Mouse (Mus musculus) neural tube, embryonic 14.5 days (tissue): ENCODE data around the gene Krtap10-4. TPM values are rescaled to one million over a fixed set of nuclear protein-coding genes. Genes with fewer than 3 reads are reported as not detected.
A peak's percentile ranks its signal among the peaks of the same experiment; 100 is the strongest.
"Not testable (repeated sequence)": the region's sequence is repeated elsewhere in the genome, so short reads cannot be mapped to it uniquely, and the experiment has no call there.

Source experiments
- ATAC-seq: fragments of 200-750 bp; cut with Nextera tagmentation; 2 replicates; pipeline ENCODE4 v1.8.0; 2017; ENCODE audit warnings: low read depth, mild to moderate bottlenecking, moderate TSS enrichment, moderate library complexity
- H3K27ac ChIP-seq: fragments of 300-500 bp; sonication (generic); 2 replicates; pipeline ENCODE4 v1.5.1; 2014; ENCODE audit warnings: low read depth, mild to moderate bottlenecking, control low read depth, low read length, moderate library complexity, mixed read lengths
- H3K27me3 ChIP-seq: fragments of 300-500 bp; sonication (generic); 2 replicates; pipeline ENCODE4 v1.6.1; 2014; ENCODE audit warnings: low read length; ENCODE audit not compliant: control insufficient read depth, insufficient read depth
- H3K36me3 ChIP-seq: fragments of 300-500 bp; sonication (generic); 2 replicates; pipeline ENCODE4 v1.6.1; 2014; ENCODE audit warnings: low read length, mixed read lengths; ENCODE audit not compliant: control insufficient read depth, insufficient read depth
- H3K4me1 ChIP-seq: fragments of 300-500 bp; sonication (generic); 2 replicates; pipeline ENCODE4 v1.6.1; 2014; ENCODE audit warnings: low read length; ENCODE audit not compliant: control insufficient read depth, insufficient read depth
- H3K4me2 ChIP-seq: fragments of 300-500 bp; sonication (generic); 2 replicates; pipeline ENCODE4 v1.6.1; 2014; ENCODE audit warnings: mild to moderate bottlenecking, low read depth, low read length, control low read depth
- H3K4me3 ChIP-seq: fragments of 300-500 bp; sonication (generic); 2 replicates; pipeline ENCODE4 v1.5.1; 2014; ENCODE audit warnings: low read depth, low read length, control low read depth, mixed read lengths
- H3K9ac ChIP-seq: fragments of 300-500 bp; sonication (generic); replicated peaks from 2 replicates; pipeline ENCODE4 v1.6.1; 2014; ENCODE audit warnings: low read depth, mild to moderate bottlenecking, control low read depth, low read length, mixed read lengths
- H3K9me3 ChIP-seq: fragments of 300-500 bp; sonication (generic); 2 replicates; pipeline ENCODE4 v1.6.1; 2016; ENCODE audit warnings: low read length; ENCODE audit not compliant: control insufficient read depth
- WGBS: fragments of 180-500 bp; shearing (Covaris S2); extraction: QIAGEN DNeasy Blood & Tissue Kit; methylation state at CpG from one replicate; pipeline ENCODE4 v1.1.7; 2014; 5-methylcytosine and 5-hydroxymethylcytosine counted together
- polyA plus RNA-seq: library from polyadenylated mRNA; unstranded; fragments of >200 nt; fragmentation: Nextera tagmentation; extraction: Ambion mirVana; gene quantifications from 2 replicates; pipeline ENCODE4 v1.2.1, GENCODE M21; 2014

Gene Krtap10-4
- polyA plus RNA-seq, 1 experiment from 2014 or later: not detected

DNA sequence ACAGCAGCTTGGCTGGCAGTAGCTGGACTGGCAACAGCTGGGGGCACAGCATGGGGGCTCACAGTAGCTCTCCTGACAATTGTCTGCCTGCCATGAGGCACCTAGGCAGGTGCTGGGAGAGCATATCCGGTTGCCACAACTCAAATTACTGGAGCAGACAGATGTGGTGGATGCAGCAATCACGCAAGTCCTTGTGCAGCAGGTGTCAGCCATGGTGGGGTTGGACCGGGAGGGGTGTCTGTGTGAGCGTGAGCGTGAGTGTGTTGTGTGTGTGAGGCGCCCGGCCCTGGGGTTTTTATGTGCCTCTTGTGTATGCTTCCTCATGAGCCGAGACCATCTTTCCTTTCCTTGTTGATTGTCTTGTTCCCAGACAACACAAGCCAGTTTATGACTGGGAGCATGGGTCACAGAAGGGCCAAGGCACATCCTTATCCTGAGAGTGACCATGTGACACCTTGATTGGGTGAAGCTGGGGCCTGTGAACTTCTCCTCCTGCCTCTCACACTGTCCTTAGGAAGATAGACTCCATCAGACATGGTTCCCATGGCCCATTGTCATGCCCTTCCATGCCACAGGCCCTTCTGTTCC is 27.9 kb downstream of the Krtap10-4 start, which contains the start of gene Gm19668:
Gm19668 (minus strand) TSS at position 213 of the 588 bp plus-strand sequence.
- no peak within 1 kb of the TSS for H3K4me2 ChIP-seq
- no peaks in the 10 kb centered on the region for H3K27me3 ChIP-seq
- H3K9me3 ChIP-seq: no peaks in the 10 kb centered on the region
- H3K4me1 ChIP-seq: no peaks in the 10 kb centered on the region
- no peak within 1 kb of the TSS for H3K9ac ChIP-seq
- no peaks in the 10 kb centered on the region for H3K36me3 ChIP-seq
- H3K4me3 ChIP-seq: no peak within 1 kb of the TSS
- 34% methylated on average over 8 of the region's 8 CpGs for WGBS
- no peak within 1 kb of the TSS for H3K27ac ChIP-seq
- 0 out of 2 replicates have a peak, but pooled peaks have one; percentile 14 for ATAC-seq

GRCm38 (mm10) chr10:77798164-77798920 is 28.6 kb downstream of the Krtap10-4 start:
- not testable (repeated sequence) for H3K36me3 ChIP-seq, ATAC-seq, H3K4me1 ChIP-seq, H3K9me3 ChIP-seq, H3K27ac ChIP-seq, H3K4me3 ChIP-seq, H3K9ac ChIP-seq, H3K27me3 ChIP-seq, H3K4me2 ChIP-seq
- 33% methylated on average over 3 of the region's 3 CpGs for WGBS

DNA sequence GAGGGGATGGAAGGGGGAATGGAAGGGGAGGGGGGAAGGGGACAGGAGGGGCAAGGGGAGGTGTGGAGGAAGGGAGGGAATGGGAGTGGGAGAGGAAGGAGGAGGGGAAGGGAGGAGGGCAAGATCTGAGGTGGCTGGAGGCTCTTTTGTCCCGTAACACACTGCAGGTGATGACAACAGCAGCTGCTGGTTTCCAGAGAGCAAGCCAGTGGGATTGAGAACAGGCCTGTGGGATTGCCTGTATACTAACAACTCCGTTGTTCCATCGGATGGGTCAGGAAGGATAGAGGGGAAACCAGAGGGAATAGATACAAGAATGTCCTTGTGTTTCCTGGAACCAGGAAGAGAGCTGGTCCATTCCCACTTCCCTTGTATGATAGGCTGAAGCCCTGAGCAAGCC is 29.2 kb downstream of the Krtap10-4 start:
- no peaks in the 10 kb centered on the region for H3K9me3 ChIP-seq
- 16% methylated on average over 3 of the region's 3 CpGs for WGBS

DNA sequence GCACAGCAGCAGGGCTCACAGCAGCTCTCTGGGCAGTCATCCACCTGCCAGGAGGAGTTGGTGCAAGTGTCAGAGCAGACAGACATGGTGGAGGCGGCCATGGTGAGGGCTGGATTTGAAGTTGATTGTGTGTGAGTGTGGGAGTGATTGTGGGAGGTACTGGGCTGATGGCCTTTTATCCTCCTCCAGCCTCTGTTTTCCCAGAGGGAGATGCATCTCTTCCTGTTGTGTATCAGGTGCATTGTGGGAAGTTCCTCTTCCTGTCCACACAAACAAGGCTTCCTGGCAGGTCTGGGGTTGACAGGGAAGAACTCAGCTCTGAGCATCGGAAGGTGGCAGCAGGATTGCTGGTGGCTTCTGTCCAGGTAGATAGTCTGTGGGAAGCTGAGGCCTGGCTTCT is 31.9 kb downstream of the Krtap10-4 start, which contains the start of gene Gm9639:
Gm9639 (minus strand) TSS at position 101 of the 400 bp plus-strand sequence.
- Histone ChIP-seq H3K27me3 (no peaks in the 10 kb centered on the region), H3K4me1 (no peaks in the 10 kb centered on the region), H3K4me3 (no peak within 1 kb of the TSS), H3K9ac (no peak within 1 kb of the TSS), H3K27ac (no peak within 1 kb of the TSS), H3K9me3 (no peaks in the 10 kb centered on the region), H3K36me3 (no peaks in the 10 kb centered on the region), H3K4me2 (no peak within 1 kb of the TSS)
- no peak for ATAC-seq
- 60% methylated on average over 2 of the region's 2 CpGs for WGBS

More for the DNA sequence above, 29.2 kb downstream of the Krtap10-4 start:
- no peak overlapping the region for H3K27ac ChIP-seq
- H3K36me3 ChIP-seq: no peaks in the 10 kb centered on the region
- no peaks in the 10 kb centered on the region for H3K27me3 ChIP-seq
- no peak for ATAC-seq
- H3K4me2 ChIP-seq: no peak overlapping the region
- no peaks in the 10 kb centered on the region for H3K4me1 ChIP-seq
- no peak overlapping the region for H3K9ac ChIP-seq
- H3K4me3 ChIP-seq: no peak overlapping the region

DNA sequence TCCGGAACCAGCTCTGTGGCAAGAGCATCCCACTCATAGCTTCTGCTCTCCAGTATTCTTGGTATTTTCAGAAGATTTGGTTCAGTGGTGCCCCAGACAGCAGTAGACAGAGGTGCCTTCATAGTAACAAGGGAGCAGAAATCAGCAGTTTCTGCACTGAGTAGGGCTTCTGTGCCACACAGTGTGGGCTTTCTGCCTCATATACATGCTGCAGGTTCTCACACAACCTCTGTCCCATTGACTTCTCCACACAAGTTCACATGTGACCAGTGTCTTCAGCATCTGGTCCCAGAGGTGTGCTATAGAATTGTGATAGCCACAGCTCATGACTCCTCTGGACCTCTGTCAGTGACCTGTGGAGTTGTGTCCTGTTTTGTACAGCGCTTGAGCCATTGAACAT is 38.3 kb downstream of the Krtap10-4 start:
- Histone ChIP-seq H3K9me3 (no peaks in the 10 kb centered on the region), H3K27me3 (no peaks in the 10 kb centered on the region), H3K4me3 (no peak overlapping the region), H3K27ac (no peak overlapping the region), H3K4me1 (no peaks in the 10 kb centered on the region), H3K4me2 (no peak overlapping the region), H3K36me3 (no peaks in the 10 kb centered on the region), H3K9ac (no peak overlapping the region)
- 83% methylated on average over 2 of the region's 2 CpGs for WGBS
- no peak for ATAC-seq

DNA sequence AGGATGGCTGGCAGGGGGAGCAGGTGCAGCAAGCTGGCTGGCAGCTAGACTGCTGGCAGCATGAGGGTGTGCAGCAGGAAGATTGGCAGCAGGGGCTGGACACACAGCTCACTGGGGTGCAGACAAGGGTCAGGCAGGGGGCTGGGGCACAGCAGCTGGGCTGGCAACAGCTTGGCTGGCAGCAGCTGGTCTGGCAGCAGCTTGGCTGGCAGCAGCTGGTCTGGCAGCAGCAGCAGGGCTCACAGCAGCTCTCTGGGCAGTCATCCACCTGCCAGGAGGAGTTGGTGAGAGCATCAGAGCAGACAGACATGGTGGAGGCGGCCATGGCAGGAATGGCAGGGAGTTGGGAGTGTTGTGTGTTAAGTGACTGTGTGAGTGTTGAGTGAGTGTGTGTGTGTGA is 39.0 kb downstream of the Krtap10-4 start, which contains the start of gene Gm7137:
Gm7137 (minus strand) TSS at position 325 of the 400 bp plus-strand sequence.
- not testable (repeated sequence) for H3K27me3 ChIP-seq, H3K36me3 ChIP-seq, ATAC-seq, H3K4me2 ChIP-seq, H3K9ac ChIP-seq, H3K4me3 ChIP-seq, H3K4me1 ChIP-seq, H3K9me3 ChIP-seq, H3K27ac ChIP-seq
- WGBS: no CpG with 5 or more reads among the region's 1 CpGs

DNA sequence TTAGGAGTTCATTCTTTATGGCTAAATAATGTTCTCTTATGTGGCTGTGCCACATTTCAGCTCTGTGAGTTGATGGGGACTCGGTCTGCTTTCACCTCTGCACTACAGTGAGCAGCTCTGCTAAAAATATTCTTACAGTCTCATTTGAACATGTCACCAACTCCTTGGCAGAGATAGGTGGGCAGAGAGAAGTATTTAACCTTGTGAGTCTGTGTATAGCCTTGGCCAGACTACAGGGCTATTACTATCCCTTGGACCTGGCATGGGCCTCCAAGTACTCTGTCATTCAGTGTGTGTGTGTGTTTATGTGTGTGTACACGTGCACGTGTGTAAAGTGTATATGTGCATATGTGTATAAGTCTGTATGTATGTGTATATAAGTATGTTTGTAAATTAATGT is 43.5 kb downstream of the Krtap10-4 start:
- not testable (repeated sequence) for H3K4me3 ChIP-seq, H3K4me2 ChIP-seq, H3K27me3 ChIP-seq, H3K4me1 ChIP-seq, H3K9ac ChIP-seq, H3K36me3 ChIP-seq, H3K27ac ChIP-seq, H3K9me3 ChIP-seq, ATAC-seq
- 100% methylated on average over 1 of the region's 3 CpGs for WGBS

DNA sequence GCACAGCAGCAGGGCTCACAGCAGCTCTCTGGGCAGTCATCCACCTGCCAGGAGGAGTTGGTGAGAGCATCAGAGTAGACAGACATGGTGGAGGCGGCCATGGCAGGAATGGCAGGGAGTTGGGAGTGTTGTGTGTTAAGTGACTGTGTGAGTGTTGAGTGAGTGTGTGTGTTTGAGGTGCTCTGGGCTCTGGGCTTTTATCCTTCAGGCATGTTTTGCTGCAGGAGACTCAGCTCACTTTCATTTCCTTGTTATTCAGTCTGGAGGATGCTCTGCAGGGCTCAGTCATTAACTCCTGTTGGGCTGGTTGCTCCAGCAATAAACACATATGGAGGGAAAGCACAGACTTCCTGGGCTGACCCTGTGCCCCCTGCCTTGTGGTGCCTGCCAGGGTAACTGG is 44.5 kb downstream of the Krtap10-4 start, which contains the start of gene Gm3250:
Gm3250 (minus strand) TSS at position 101 of the 400 bp plus-strand sequence.
- H3K4me1 ChIP-seq, H3K9ac ChIP-seq, H3K27me3 ChIP-seq, ATAC-seq, H3K9me3 ChIP-seq, H3K4me2 ChIP-seq, H3K4me3 ChIP-seq, H3K36me3 ChIP-seq, H3K27ac ChIP-seq: not testable (repeated sequence)
- 40% methylated on average over 1 of the region's 1 CpGs for WGBS

DNA sequence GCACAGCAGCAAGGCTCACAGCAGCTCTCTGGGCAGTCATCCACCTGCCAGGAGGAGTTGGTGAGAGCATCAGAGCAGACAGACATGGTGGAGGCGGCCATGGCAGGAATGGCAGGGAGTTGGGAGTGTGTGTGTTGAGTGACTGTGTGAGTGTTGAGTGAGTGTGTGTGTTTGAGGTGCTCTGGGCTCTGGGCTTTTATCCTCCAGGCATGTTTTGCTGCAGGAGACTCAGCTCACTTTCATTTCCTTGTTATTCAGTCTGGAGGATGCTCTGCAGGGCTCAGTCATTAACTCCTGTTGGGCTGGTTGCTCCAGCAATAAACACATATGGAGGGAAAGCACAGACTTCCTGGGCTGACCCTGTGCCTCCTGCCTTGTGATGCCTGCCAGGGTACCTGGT is 50.1 kb downstream of the Krtap10-4 start, which contains the start of gene Gm7138:
Gm7138 (minus strand) TSS at position 101 of the 400 bp plus-strand sequence.
- not testable (repeated sequence) for ATAC-seq, H3K36me3 ChIP-seq, H3K9me3 ChIP-seq

More for the DNA sequence above, 50.1 kb downstream of the Krtap10-4 start, which contains the start of gene Gm7138:
- not testable (repeated sequence) for H3K4me1 ChIP-seq, H3K4me2 ChIP-seq, H3K27ac ChIP-seq, H3K27me3 ChIP-seq, H3K9ac ChIP-seq, H3K4me3 ChIP-seq
- WGBS: 40% methylated on average over 1 of the region's 1 CpGs
